Mouse (Mus musculus) thymus, adult 2 months (tissue): ENCODE measurements at regions not wholly inside any gene's neighbourhood (a gene's known extent, or its start where the extent isn't known, plus 50 kb on each side); places are given as distances from the start of the nearest gene placed in this dataset.

ENCODE experiments used
- CTCF ChIP-seq: fragments of 200-500 bp; IDR thresholded peaks from 2 replicates; pipeline ENCODE4 v1.5.1; 2012; ENCODE audit warnings: mild to moderate bottlenecking, control low read depth, low read length, moderate library complexity, borderline replicate concordance; ENCODE audit not compliant: control insufficient read depth, poor library complexity, insufficient read depth; ENCODE audit errors: extremely low read depth
- POLR2A ChIP-seq: fragments of 200-500 bp; IDR thresholded peaks from 2 replicates; pipeline ENCODE4 v1.6.1; 2012; ENCODE audit warnings: mild to moderate bottlenecking, low read length, control low read depth, moderate library complexity; ENCODE audit not compliant: control insufficient read depth, poor library complexity, insufficient read depth; ENCODE audit errors: extremely low read depth

GRCm38 (mm10) chr6:99892204-99892603, 166.0 kb upstream of the Prok2 start:
- TF ChIP-seq POLR2A (no peak), CTCF (no peak)
